Mouse (Mus musculus) ES-E14 (cell line): Measurements from ENCODE around the gene Vps33b.

ENCODE experiments used
- HCFC1 ChIP-seq: IDR thresholded peaks from 2 replicates; pipeline ENCODE4 v1.6.1; 2012; ENCODE audit warnings: low read length, inconsistent platforms, borderline replicate concordance; ENCODE audit not compliant: insufficient read depth
- MAFK ChIP-seq: IDR thresholded peaks from 2 replicates; pipeline ENCODE4 v1.6.1; 2014; ENCODE audit warnings: mild to moderate bottlenecking, low read depth, low read length, inconsistent platforms; ENCODE audit not compliant: insufficient read depth
- ZC3H11A ChIP-seq: IDR thresholded peaks from 2 replicates; pipeline ENCODE4 v1.6.1; 2012; ENCODE audit warnings: low read depth, mild to moderate bottlenecking, inconsistent platforms, low read length, borderline replicate concordance
- ZNF384 ChIP-seq: IDR thresholded peaks from 2 replicates; pipeline ENCODE4 v1.6.1; 2012; ENCODE audit warnings: low read depth, low read length, inconsistent platforms

DNA sequence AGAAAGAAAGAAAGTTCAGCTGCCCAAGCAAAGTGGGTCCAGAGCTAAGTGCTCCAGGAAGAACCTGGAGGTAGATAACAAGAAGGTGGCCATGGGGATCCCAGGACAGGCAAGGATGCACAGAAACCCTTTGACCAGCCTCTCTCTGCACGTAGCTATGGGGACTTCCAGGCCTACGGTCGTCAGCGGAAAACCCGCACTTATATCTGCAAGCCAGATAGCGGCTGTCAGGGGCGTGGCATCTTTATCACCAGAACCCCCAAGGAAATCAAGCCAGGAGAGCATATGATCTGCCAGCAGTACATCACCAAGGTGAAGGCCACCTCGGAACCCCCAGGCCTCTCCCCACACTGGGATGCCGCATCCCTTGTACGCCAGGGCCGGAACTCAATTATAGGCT lies 16.6 kb upstream of the Vps33b start:
- no peak for TF ChIP-seq ZC3H11A
- no peak for TF ChIP-seq HCFC1
- no peak for TF ChIP-seq MAFK
- no peak for TF ChIP-seq ZNF384
